Mouse (Mus musculus) hindbrain, embryonic 11.5 days (tissue): ENCODE data around the gene Stk33. TPM values are rescaled to one million over a fixed set of nuclear protein-coding genes. Genes with fewer than 3 reads are reported as not detected.

Experiments used
- ATAC-seq: fragments of 200-750 bp; cut with Nextera tagmentation; 2 replicates; pipeline ENCODE4 v1.8.0; 2017; ENCODE audit warnings: mild to moderate bottlenecking, moderate TSS enrichment, moderate library complexity; ENCODE audit not compliant: low FRiP score
- DNase-seq: peaks from one replicate; pipeline ENCODE4 v3.0.0-alpha.2; 2015; ENCODE audit warnings: low spot score
- H3K27ac ChIP-seq: fragments of 300-500 bp; sonication (generic); 2 replicates; pipeline ENCODE4 v1.5.1; 2014; ENCODE audit warnings: mild to moderate bottlenecking, low read depth, low read length
- H3K27me3 ChIP-seq: fragments of 300-500 bp; sonication (generic); 2 replicates; pipeline ENCODE4 v1.6.1; 2014; ENCODE audit warnings: mild to moderate bottlenecking, low read length, moderate library complexity, mixed read lengths; ENCODE audit not compliant: control insufficient read depth, insufficient read depth
- H3K36me3 ChIP-seq: fragments of 300-500 bp; sonication (generic); 2 replicates; pipeline ENCODE4 v1.6.1; 2014; ENCODE audit warnings: mild to moderate bottlenecking, low read length, moderate library complexity, mixed read lengths; ENCODE audit not compliant: control insufficient read depth, insufficient read depth
- H3K4me1 ChIP-seq: fragments of 300-500 bp; sonication (generic); replicated peaks from 2 replicates; pipeline ENCODE4 v1.6.1; 2014; ENCODE audit warnings: low read length, mixed read lengths; ENCODE audit not compliant: control insufficient read depth, insufficient read depth
- H3K4me2 ChIP-seq: fragments of 300-500 bp; sonication (generic); replicated peaks from 2 replicates; pipeline ENCODE4 v1.6.1; 2014; ENCODE audit warnings: mild to moderate bottlenecking, low read depth, low read length
- H3K4me3 ChIP-seq: fragments of 300-500 bp; sonication (generic); 2 replicates; pipeline ENCODE4 v1.5.1; 2014; ENCODE audit warnings: low read depth, low read length
- H3K9ac ChIP-seq: fragments of 300-500 bp; sonication (generic); 2 replicates; pipeline ENCODE4 v1.6.1; 2014; ENCODE audit warnings: low read depth, low read length
- H3K9me3 ChIP-seq: fragments of 300-500 bp; sonication (generic); 2 replicates; pipeline ENCODE4 v1.6.1; 2016; ENCODE audit warnings: low read length; ENCODE audit not compliant: control insufficient read depth
- WGBS: fragments of 180-500 bp; shearing (Covaris S2); extraction: QIAGEN DNeasy Blood & Tissue Kit; methylation state at CpG from one replicate; pipeline ENCODE4 v1.1.7; 2014; 5-methylcytosine and 5-hydroxymethylcytosine counted together
- polyA plus RNA-seq: library from polyadenylated mRNA; unstranded; fragments of >200 nt; fragmentation: Nextera tagmentation; extraction: Ambion mirVana; gene quantifications from 2 replicates; pipeline ENCODE4 v1.2.1, GENCODE M21; 2014

Stk33 gene
- polyA plus RNA-seq, 1 experiment from 2014 or later = 12.4 TPM

DNA sequence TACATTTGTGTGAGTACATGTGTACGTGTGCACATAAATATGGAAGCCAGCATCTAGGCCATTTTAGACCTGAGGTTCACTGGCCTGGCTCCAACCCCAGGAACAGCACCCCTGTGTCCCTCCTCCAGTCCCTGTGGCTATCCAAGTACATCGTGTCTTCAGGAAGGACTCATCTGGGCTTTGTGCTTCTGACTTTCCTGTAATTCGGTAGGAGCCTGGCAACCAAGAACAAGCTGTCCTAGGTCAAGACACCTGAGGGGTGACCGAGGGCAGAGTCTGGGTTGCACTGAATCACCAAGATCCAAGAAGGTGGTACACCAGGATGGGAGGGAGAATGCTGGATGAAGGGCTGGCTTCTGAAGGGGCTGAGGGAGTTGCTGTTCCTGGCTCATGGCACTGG lies 163.0 kb downstream of the Stk33 start:
- H3K27me3 ChIP-seq = no peaks in the 10 kb centered on the region
- no peaks in the 10 kb centered on the region; the same call in 1 of the 2 replicates for H3K4me1 ChIP-seq
- H3K27ac ChIP-seq = no peak overlapping the region
- H3K4me3 ChIP-seq = no peak overlapping the region
- H3K4me2 ChIP-seq = no peak overlapping the region
- H3K9me3 ChIP-seq = no peaks in the 10 kb centered on the region
- DNase-seq (no peak), ATAC-seq (no peak)
- no peaks in the 10 kb centered on the region for H3K36me3 ChIP-seq
- no peak overlapping the region for H3K9ac ChIP-seq
- 86% methylated on average over 4 of the region's 4 CpGs for WGBS

DNA sequence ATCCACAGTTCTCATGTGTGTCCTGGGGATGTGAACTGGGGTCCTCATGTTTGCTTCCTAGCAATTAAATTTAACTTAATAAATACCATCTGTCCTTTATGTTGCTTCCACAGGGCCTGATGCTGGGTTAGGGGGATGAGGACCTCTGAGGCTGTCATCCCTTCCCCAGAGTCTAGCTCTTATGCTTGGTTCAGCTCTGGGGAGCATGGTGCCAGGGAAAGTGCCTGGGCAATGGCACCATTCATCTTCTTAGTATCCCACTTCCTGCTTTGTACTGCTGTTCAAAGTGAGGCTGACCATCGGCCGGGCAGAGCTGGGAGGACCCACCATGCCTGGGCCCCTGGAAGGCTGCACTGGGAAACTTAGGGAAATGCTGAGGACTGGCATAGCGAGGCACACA lies 163.7 kb downstream of the Stk33 start:
- ATAC-seq = no peak
- no peak for DNase-seq
- Histone ChIP-seq H3K36me3 (no peaks in the 10 kb centered on the region), H3K27ac (no peak overlapping the region), H3K4me1 (no peaks in the 10 kb centered on the region; the same call in 1 of the 2 replicates), H3K27me3 (no peaks in the 10 kb centered on the region), H3K9ac (no peak overlapping the region), H3K4me3 (no peak overlapping the region), H3K4me2 (no peak overlapping the region), H3K9me3 (no peaks in the 10 kb centered on the region)
- WGBS = 79% methylated on average over 3 of the region's 3 CpGs

DNA sequence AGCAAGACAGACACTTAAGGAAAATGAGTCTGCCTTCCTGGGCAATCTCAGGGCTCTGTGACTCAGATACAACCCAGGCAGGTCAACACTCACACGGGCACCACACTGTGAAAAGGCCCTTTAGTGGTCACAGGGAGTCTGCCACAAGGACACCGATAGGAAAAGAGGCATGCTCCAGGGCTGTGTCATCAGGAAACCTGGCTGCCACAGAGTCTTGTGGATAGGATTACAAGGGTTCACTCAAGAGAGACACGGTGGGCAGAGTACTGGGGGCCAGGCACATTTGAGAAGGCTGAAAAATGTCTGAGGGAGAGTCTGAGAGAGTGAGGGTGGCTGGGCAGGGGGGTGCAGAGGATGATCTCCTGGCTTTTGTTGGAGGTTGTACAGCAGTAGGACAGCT lies 164.6 kb downstream of the Stk33 start:
- Histone ChIP-seq H3K27ac (no peak overlapping the region), H3K9ac (no peak overlapping the region), H3K4me2 (no peak overlapping the region), H3K36me3 (no peaks in the 10 kb centered on the region), H3K9me3 (no peaks in the 10 kb centered on the region), H3K27me3 (no peaks in the 10 kb centered on the region), H3K4me1 (no peaks in the 10 kb centered on the region; the same call in 1 of the 2 replicates), H3K4me3 (no peak overlapping the region)
- WGBS = 65% methylated on average over 3 of the region's 3 CpGs
- no peak for ATAC-seq
- no peak for DNase-seq

DNA sequence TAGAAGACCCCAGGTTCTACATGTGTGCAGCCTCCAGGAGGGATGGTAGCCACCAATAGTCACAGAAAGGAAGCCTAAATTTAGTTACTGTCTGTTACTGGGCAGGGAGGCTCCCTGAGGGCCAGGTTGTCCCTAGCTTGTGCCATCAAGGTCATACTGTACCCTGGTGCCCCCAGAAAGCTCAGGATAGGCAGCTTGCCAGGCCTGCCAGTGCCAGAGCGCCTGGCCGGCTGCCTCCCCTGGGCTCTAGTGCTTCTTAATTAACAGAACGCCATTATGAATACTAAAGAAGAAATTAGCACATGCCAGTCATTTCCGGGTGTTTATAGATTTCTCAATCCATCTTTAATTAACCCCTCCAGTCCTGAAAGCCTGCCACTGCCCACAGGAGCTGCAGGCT lies 169.8 kb downstream of the Stk33 start:
- Histone ChIP-seq H3K4me2 (no peak overlapping the region), H3K4me3 (no peak overlapping the region), H3K9me3 (no peaks in the 10 kb centered on the region), H3K27me3 (no peaks in the 10 kb centered on the region), H3K9ac (no peak overlapping the region), H3K27ac (no peak overlapping the region), H3K4me1 (no peaks in the 10 kb centered on the region), H3K36me3 (no peaks in the 10 kb centered on the region)
- DNase-seq (no peak), ATAC-seq (no peak)
- WGBS = 82% methylated on average over 4 of the region's 4 CpGs

DNA sequence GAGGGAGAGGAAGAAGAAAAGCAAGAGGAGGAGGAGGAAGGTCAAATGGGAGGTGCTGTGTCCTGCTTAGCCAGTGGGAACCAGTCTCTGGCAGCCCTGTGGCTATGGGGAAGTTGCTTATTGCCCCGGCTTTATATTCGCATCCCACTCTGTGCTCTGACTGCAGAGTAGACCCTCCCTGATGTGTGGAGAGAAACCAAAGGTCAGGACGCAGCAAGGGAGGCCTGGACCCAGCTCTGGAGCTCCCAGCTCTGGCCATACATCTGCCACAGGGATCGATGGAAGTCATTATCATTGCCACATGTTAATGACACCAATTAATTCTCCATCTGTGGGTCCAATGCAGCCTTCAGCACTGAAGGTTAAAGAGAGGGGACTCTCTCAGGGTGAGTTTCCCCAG lies 171.5 kb downstream of the Stk33 start:
- no peak for DNase-seq
- WGBS = 72% methylated on average over 4 of the region's 4 CpGs
- peak; percentile 64; the same call in 1 of the 2 replicates for ATAC-seq

DNA sequence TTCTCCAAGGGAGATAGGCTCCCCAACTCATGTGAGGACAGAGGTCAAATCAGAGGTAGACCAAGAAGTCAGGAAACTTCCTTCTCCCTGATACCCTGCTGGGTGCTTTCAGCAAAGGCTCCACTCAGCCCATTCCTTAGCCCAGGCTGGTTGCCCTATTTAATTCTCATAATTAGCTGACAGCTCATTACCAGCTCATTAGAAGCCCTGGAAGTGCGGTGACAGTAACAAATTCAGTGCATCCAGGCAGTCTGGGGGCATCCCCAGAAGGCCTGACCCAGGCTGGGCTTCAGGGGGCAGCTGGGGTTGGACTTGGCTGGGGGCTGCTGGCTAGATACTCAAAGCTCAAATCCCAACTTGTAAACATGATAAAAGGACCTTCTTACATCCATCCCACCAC lies 172.7 kb downstream of the Stk33 start:
- Histone ChIP-seq H3K9ac (no peak overlapping the region), H3K4me3 (no peak overlapping the region), H3K4me1 (no peaks in the 10 kb centered on the region), H3K4me2 (no peak overlapping the region), H3K27me3 (no peaks in the 10 kb centered on the region), H3K9me3 (no peaks in the 10 kb centered on the region), H3K36me3 (no peaks in the 10 kb centered on the region), H3K27ac (no peak overlapping the region)
- 68% methylated on average over 1 of the region's 1 CpGs for WGBS
- DNase-seq (no peak), ATAC-seq (no peak)

More for the DNA sequence above, 171.5 kb downstream of the Stk33 start:
- Histone ChIP-seq H3K27me3 (no peaks in the 10 kb centered on the region), H3K4me2 (no peak overlapping the region), H3K9me3 (no peaks in the 10 kb centered on the region), H3K9ac (no peak overlapping the region), H3K4me3 (no peak overlapping the region), H3K36me3 (no peaks in the 10 kb centered on the region), H3K27ac (no peak overlapping the region), H3K4me1 (no peaks in the 10 kb centered on the region)

DNA sequence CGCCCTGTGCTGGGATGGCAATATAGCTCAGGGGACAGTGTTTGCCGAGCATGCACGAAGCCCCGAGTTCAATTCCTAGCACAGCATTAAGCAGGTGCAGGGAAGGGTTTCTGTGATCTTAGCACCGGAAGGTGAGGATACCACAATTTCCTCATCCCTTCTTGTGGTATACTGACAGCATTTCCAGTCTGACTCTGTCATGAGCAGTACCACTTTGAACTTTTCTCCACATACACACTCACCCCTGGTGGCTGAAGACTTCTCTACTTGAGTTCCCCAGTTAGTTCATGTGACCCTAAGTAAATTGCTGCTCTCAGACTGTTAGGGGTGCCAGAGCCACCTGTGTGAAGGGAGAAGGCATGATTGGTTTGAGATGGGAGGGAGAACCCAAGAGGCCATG lies 173.3 kb downstream of the Stk33 start:
- WGBS = 95% methylated on average over 5 of the region's 5 CpGs
- Histone ChIP-seq H3K27me3 (no peaks in the 10 kb centered on the region), H3K9ac (no peak overlapping the region), H3K4me2 (no peak overlapping the region), H3K4me1 (no peaks in the 10 kb centered on the region), H3K36me3 (no peaks in the 10 kb centered on the region), H3K9me3 (no peaks in the 10 kb centered on the region), H3K27ac (no peak overlapping the region), H3K4me3 (no peak overlapping the region)
- DNase-seq (no peak), ATAC-seq (no peak)

DNA sequence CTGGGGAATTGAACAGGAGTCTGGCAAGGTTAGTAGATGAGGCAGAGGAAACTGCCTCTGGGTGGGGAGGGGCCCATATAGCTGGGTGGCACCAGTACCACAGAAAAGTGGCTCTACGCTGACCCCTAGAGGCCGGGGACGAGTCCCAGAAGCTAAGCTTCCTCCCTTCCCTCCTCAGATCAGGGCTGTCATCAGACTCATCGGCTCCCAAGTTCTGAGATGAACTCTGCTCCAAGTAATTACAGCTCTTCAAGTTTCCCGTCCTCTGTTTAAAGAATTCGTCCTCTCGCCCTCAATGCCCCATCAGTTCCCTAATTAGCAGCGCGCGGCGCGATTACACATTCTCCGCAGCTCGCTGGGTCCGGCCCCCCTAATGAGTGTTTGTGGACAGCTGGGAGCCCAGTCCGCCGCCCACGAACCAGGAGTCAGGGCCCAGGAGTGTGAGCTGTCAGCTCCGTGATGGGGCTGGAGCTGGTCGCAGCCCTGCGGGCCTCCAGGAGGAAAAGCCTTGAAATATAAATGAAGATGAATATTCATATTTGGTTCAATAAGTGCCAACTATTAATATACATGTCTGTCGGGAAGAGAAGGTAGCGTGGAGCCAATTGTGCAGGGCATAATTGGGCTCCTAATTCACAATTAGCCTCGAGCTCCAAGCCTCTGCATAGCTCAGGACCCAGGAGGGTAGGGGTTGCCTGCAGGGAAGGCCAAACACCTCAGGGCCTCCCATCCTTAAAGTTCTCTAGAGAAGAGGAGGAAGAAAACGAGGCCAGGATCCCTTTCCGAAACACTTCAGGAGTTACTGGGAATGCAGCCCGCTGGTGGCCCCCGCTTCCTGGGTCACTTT lies 183.2 kb downstream of the Stk33 start:
- no peaks in the 10 kb centered on the region for H3K27me3 ChIP-seq
- no peak overlapping the region for H3K4me3 ChIP-seq
- peak; percentile 73 for DNase-seq
- no peak overlapping the region for H3K9ac ChIP-seq
- no peaks in the 10 kb centered on the region for H3K9me3 ChIP-seq
- 0 out of 2 replicates have a peak, but pooled peaks cover 6% of the 10 kb centered on the region for H3K4me1 ChIP-seq
- no peak overlapping the region for H3K27ac ChIP-seq
- peak overlapping the region; percentile 28 for H3K4me2 ChIP-seq
- H3K36me3 ChIP-seq = no peaks in the 10 kb centered on the region
- ATAC-seq = peak; percentile 72
- WGBS = 21% methylated on average over 28 of the region's 28 CpGs

DNA sequence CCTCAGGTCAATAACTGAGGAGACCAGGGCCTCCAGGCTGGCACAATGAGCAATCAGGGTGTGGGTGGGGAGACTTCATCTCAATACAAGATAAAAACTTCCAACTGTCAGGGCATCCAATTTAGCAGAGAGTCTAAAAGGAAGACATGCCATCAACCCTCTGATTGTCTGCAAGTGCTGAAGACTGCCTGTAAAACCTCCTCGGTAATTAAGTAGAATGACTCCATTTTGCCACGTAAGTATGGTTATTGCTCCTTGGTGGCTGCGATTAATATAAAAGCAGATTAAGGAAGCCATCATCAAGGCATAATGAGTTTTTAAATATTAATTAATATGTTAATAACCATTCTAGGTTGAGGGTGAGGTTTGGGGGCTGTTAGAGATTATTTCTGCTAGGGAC lies 187.5 kb downstream of the Stk33 start:
- WGBS = 83% methylated on average over 3 of the region's 3 CpGs
- Histone ChIP-seq H3K4me3 (no peak overlapping the region), H3K36me3 (no peaks in the 10 kb centered on the region), H3K9me3 (no peaks in the 10 kb centered on the region), H3K27me3 (no peaks in the 10 kb centered on the region), H3K27ac (no peak overlapping the region), H3K9ac (no peak overlapping the region), H3K4me1 (0 out of 2 replicates have a peak, but pooled peaks cover 6% of the 10 kb centered on the region), H3K4me2 (no peak overlapping the region)
- no peak for DNase-seq
- no peak for ATAC-seq
